Mouse (Mus musculus): ENCODE data around the gene Avpr1b. TPM values are rescaled to one million over a fixed set of nuclear protein-coding genes. Genes with fewer than 3 reads are reported as not detected.

Avpr1b gene
- polyA plus RNA-seq, 1 experiment = not detected

GRCm38 (mm10) chr1:131642251-131642650 lies 43.2 kb downstream of the Avpr1b start:
- no peak for TF ChIP-seq GATA1 (IDR thresholded peaks at IDR 0.05; ENCODE audit: low read length)

GRCm38 (mm10) chr1:131652670-131653443 lies 53.8 kb downstream of the Avpr1b start:
- TF ChIP-seq GATA1 (IDR thresholded peaks at IDR 0.05; ENCODE audit: low read length) = no peak

- no peak for TF ChIP-seq GATA1 (IDR thresholded peaks at IDR 0.05; ENCODE audit: low read length)
Observed at GRCm38 (mm10) chr1:131655601-131656000, 56.6 kb downstream of the Avpr1b start.

GRCm38 (mm10) chr1:131657945-131658354 lies 58.9 kb downstream of the Avpr1b start:
- TF ChIP-seq GATA1 (IDR thresholded peaks at IDR 0.05; ENCODE audit: low read length) = peak; percentile 44

GRCm38 (mm10) chr1:131659512-131660085 lies 60.6 kb downstream of the Avpr1b start:
- TF ChIP-seq GATA1 (IDR thresholded peaks at IDR 0.05; ENCODE audit: low read length) = no peak

- no peak for TF ChIP-seq GATA1 (IDR thresholded peaks at IDR 0.05; ENCODE audit: low read length)
Observed at GRCm38 (mm10) chr1:131660266-131660665, 61.2 kb downstream of the Avpr1b start.

GRCm38 (mm10) chr1:131660716-131661472 lies 61.9 kb downstream of the Avpr1b start:
- TF ChIP-seq GATA1 (IDR thresholded peaks at IDR 0.05; ENCODE audit: low read length) = no peak

Other genes starting within 250 kb of the Avpr1b start
- gene Srgap2, start 71.9 kb upstream of the Avpr1b start, polyA plus RNA-seq (2012) = 16.3 and 19.9 TPM in 2 replicates
- gene Fam72a, start 71.3 kb upstream of the Avpr1b start, polyA plus RNA-seq (2012) = 2.8 and 4.4 TPM in 2 replicates
- gene Ctse, start 39.1 kb downstream of the Avpr1b start, polyA plus RNA-seq (2012) = 139 and 188 TPM in 2 replicates
- 0.03 and 0.13 TPM in 2 replicates for gene Rab7b, start 89.5 kb downstream of the Avpr1b start, polyA plus RNA-seq (2012)
- gene Slc26a9, start 144.8 kb downstream of the Avpr1b start, polyA plus RNA-seq (2012) = 0.02 and 0.03 TPM in 2 replicates
- gene Pm20d1, start 198.1 kb downstream of the Avpr1b start, polyA plus RNA-seq (2012) = not detected in 2 replicates
- 6.1 and 10.8 TPM in 2 replicates for gene Slc41a1, start 228.3 kb downstream of the Avpr1b start, polyA plus RNA-seq (2012)